Mouse (Mus musculus): ENCODE results near the gene Cmtm4. TPM values are rescaled to one million over a fixed set of nuclear protein-coding genes. Genes with fewer than 3 reads are reported as not detected.

Gene Cmtm4
- polyA plus RNA-seq, 1 experiment from 2014 or later: 2.7 TPM

DNA sequence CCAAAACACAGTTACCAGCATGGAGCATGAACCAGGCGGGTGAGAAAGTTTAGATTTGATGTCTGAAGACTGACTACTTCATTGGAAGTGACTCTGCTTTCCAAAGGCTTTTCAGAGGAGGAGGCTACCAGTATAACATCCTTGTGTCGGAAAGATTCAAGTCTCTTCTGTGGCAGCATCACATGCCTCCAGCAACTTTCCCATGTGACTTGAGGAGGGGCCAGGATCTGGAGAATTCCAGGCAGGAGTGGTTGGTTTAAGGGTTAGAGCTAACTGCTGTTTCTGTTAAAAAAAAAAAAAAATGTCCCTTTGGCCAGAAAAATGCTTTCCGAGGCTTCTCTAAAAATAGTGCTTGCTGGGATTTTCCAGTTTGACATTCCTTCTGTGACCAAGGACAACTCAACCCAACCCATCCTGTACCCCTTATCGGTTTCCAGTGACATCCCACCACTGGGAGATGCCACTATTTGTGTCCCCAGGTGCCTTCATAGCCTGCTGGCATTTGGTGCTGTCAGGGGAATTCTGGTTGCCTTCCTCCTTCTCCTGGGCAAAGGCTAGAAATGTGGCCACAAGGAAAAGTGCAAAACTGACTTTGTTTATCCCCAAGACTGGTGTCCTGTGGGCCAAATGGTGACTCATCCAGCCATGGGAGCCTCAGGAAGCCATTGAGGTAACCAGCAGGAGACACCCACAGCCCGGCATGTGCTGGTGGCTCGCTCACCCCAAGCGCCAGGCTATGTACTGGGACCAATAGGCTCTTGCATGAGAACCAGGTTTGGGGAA, 12.9 kb upstream of the Cmtm4 start:
- ATAC-seq (ENCODE audit: low FRiP score, low read depth): no peak
- H3K27ac ChIP-seq (replicated peaks): no peak overlapping the region
- H3K9ac ChIP-seq: no peak overlapping the region

GRCm38 (mm10) chr8:104406340-104407128, 10.9 kb upstream of the Cmtm4 start:
- no peak overlapping the region for H3K9ac ChIP-seq
- 84% methylated on average over 6 of the region's 6 CpGs for whole genome bisulfite sequencing
- no peaks in the 10 kb centered on the region for H3K4me1 ChIP-seq (replicated peaks)
- no peaks in the 10 kb centered on the region for H3K9me3 ChIP-seq
- no peak overlapping the region for H3K4me2 ChIP-seq
- no peaks in the 10 kb centered on the region for H3K27me3 ChIP-seq
- no peak for ATAC-seq (ENCODE audit: low FRiP score, low read depth)
- H3K27ac ChIP-seq (replicated peaks): no peak overlapping the region
- no peak overlapping the region for H3K4me3 ChIP-seq
- H3K36me3 ChIP-seq: no peaks in the 10 kb centered on the region

More for the DNA sequence above, 12.9 kb upstream of the Cmtm4 start:
- no peaks in the 10 kb centered on the region for H3K36me3 ChIP-seq
- WGBS: 86% methylated on average over 7 of the region's 7 CpGs
- H3K9me3 ChIP-seq: no peaks in the 10 kb centered on the region
- no peak overlapping the region for H3K4me2 ChIP-seq
- H3K4me1 ChIP-seq (replicated peaks): no peaks in the 10 kb centered on the region
- no peaks in the 10 kb centered on the region for H3K27me3 ChIP-seq
- H3K4me3 ChIP-seq: no peak overlapping the region

GRCm38 (mm10) chr8:104405430-104406187, 10.0 kb upstream of the Cmtm4 start:
- Histone ChIP-seq H3K4me1 (replicated peaks) (no peaks in the 10 kb centered on the region), H3K4me3 (no peak overlapping the region), H3K27ac (replicated peaks) (no peak overlapping the region), H3K4me2 (no peak overlapping the region), H3K9me3 (no peaks in the 10 kb centered on the region), H3K36me3 (no peaks in the 10 kb centered on the region), H3K27me3 (no peaks in the 10 kb centered on the region), H3K9ac (no peak overlapping the region)
- WGBS: 69% methylated on average over 15 of the region's 15 CpGs
- no peak for ATAC-seq (ENCODE audit: low FRiP score, low read depth)

DNA sequence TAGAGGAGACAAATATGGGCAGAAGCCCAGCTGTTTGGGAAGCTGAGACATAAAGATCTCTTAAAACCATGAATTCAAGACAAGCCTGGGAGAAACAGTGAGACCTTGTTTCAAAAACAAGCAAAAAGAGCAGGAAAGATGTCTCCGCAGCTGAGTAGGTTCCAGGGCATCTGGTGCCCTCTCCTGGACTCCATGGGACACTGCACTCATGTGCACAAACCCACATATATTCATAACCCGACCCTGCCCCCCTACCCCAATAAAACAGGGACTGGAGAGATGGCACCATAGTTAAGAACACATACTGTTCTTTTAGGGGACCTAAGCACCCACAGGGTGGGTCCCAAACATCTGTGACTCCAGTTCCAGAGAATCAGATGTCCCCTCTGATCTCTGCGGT, 8.0 kb upstream of the Cmtm4 start:
- H3K36me3 ChIP-seq: no peaks in the 10 kb centered on the region
- WGBS: 78% methylated on average over 3 of the region's 3 CpGs
- H3K4me1 ChIP-seq (replicated peaks): no peaks in the 10 kb centered on the region
- no peaks in the 10 kb centered on the region for H3K27me3 ChIP-seq
- ATAC-seq (ENCODE audit: low FRiP score, low read depth): no peak
- H3K4me2 ChIP-seq: no peak overlapping the region
- no peak overlapping the region for H3K4me3 ChIP-seq
- H3K9me3 ChIP-seq: no peaks in the 10 kb centered on the region
- no peak overlapping the region for H3K9ac ChIP-seq
- no peak overlapping the region for H3K27ac ChIP-seq (replicated peaks)

- peak overlapping the region; percentile 86 for H3K9ac ChIP-seq
- WGBS: 0% methylated on average over 73 of the region's 82 CpGs
- no peaks in the 10 kb centered on the region for H3K27me3 ChIP-seq
- H3K9me3 ChIP-seq: no peaks in the 10 kb centered on the region
- no peaks in the 10 kb centered on the region for H3K36me3 ChIP-seq
- peak overlapping the region; percentile 77 for H3K4me3 ChIP-seq
- H3K4me2 ChIP-seq: peak overlapping the region; percentile 75
- H3K27ac ChIP-seq (replicated peaks): peak overlapping the region; percentile 85
- peak; percentile 78 for ATAC-seq (ENCODE audit: low FRiP score, low read depth)
- H3K4me1 ChIP-seq (replicated peaks): peaks cover 18% of the 10 kb centered on the region
Observed at GRCm38 (mm10) chr8:104394801-104395702, 555 bp downstream of the Cmtm4 start.

- no peak overlapping the region for H3K9ac ChIP-seq
- H3K36me3 ChIP-seq: no peaks in the 10 kb centered on the region
- no peaks in the 10 kb centered on the region for H3K27me3 ChIP-seq
- no peak for ATAC-seq (ENCODE audit: low FRiP score, low read depth)
- 84% methylated on average over 6 of the region's 6 CpGs for WGBS
- H3K4me1 ChIP-seq (replicated peaks): peaks cover 18% of the 10 kb centered on the region
- H3K4me3 ChIP-seq: peak overlapping the region; percentile 77
- H3K27ac ChIP-seq (replicated peaks): no peak overlapping the region
- H3K4me2 ChIP-seq: peak overlapping the region; percentile 75
- no peaks in the 10 kb centered on the region for H3K9me3 ChIP-seq
Observed at GRCm38 (mm10) chr8:104393767-104394166, 1.8 kb downstream of the Cmtm4 start.

DNA sequence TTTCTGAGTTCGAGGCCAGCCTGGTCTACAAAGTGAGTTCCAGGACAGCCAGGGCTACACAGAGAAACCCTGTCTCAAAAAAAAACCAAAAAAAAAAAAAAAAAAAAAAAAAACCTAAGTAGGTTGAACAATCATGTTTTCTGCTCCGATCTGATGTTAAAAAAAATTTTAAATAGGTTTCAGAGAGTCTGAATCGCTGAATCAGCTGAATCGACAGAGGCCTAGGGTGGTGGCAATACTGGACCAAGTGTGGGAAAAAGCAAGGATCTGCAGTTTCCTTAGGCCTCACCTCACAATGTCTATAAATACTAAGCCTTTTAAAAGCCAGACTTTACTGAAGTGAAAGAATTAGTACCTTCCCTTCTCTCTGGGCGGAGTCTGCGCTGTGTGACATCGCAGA, 2.5 kb downstream of the Cmtm4 start:
- 98% methylated on average over 7 of the region's 7 CpGs for WGBS
- Histone ChIP-seq H3K36me3 (no peaks in the 10 kb centered on the region), H3K27me3 (no peaks in the 10 kb centered on the region), H3K4me1 (replicated peaks) (peaks cover 18% of the 10 kb centered on the region), H3K9me3 (no peaks in the 10 kb centered on the region), H3K4me2 (peak overlapping the region; percentile 75; the same call in 1 of the 2 replicates), H3K9ac (no peak overlapping the region), H3K27ac (replicated peaks) (no peak overlapping the region), H3K4me3 (no peak overlapping the region)
- ATAC-seq (ENCODE audit: low FRiP score, low read depth): no peak

DNA sequence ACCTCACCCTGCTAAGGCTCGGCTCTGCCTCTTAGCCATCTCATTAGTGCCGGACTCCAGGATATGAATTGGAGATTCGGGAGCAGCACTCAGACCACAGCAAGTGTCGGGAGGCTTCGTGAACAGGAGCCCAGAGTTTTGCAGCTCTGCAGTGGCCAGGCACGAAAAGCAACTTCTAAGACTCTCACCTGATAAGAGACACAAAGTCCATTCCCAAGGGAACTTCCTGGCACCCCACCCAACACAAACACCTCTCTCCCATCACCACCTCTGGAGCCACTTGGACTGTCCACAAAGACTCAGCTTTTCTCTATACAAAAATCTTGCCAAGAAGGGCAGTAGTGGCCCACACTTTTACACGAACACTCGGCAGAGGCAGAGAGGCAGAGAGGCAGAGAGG, 5.4 kb downstream of the Cmtm4 start:
- no peak for ATAC-seq (ENCODE audit: low FRiP score, low read depth)
- H3K9ac ChIP-seq: no peak overlapping the region
- no peak overlapping the region for H3K27ac ChIP-seq (replicated peaks)
- no peaks in the 10 kb centered on the region for H3K27me3 ChIP-seq
- no peak overlapping the region for H3K4me3 ChIP-seq
- no peaks in the 10 kb centered on the region for H3K36me3 ChIP-seq
- no peak overlapping the region for H3K4me2 ChIP-seq
- 86% methylated on average over 8 of the region's 8 CpGs for WGBS
- H3K9me3 ChIP-seq: no peaks in the 10 kb centered on the region
- peaks cover 37% of the 10 kb centered on the region for H3K4me1 ChIP-seq (replicated peaks)

GRCm38 (mm10) chr8:104387980-104388379, 7.6 kb downstream of the Cmtm4 start:
- 88% methylated on average over 2 of the region's 2 CpGs for whole genome bisulfite sequencing
- ATAC-seq (ENCODE audit: low FRiP score, low read depth): no peak
- H3K9me3 ChIP-seq: no peaks in the 10 kb centered on the region
- peaks cover 27% of the 10 kb centered on the region for H3K4me1 ChIP-seq (replicated peaks)
- H3K27me3 ChIP-seq: no peaks in the 10 kb centered on the region
- H3K4me3 ChIP-seq: no peak overlapping the region
- H3K9ac ChIP-seq: no peak overlapping the region
- H3K4me2 ChIP-seq: no peak overlapping the region
- no peak overlapping the region for H3K27ac ChIP-seq (replicated peaks)
- no peaks in the 10 kb centered on the region for H3K36me3 ChIP-seq

- H3K27me3 ChIP-seq: no peaks in the 10 kb centered on the region
- 63% methylated on average over 7 of the region's 7 CpGs for WGBS
- H3K4me2 ChIP-seq: no peak overlapping the region
- H3K9ac ChIP-seq: no peak overlapping the region
- peaks cover 30% of the 10 kb centered on the region for H3K4me1 ChIP-seq (replicated peaks)
- H3K27ac ChIP-seq (replicated peaks): no peak overlapping the region
- no peak for ATAC-seq (ENCODE audit: low FRiP score, low read depth)
- H3K9me3 ChIP-seq: no peaks in the 10 kb centered on the region
- H3K36me3 ChIP-seq: no peaks in the 10 kb centered on the region
- H3K4me3 ChIP-seq: no peak overlapping the region
Observed at GRCm38 (mm10) chr8:104387501-104387900, 8.1 kb downstream of the Cmtm4 start.

DNA sequence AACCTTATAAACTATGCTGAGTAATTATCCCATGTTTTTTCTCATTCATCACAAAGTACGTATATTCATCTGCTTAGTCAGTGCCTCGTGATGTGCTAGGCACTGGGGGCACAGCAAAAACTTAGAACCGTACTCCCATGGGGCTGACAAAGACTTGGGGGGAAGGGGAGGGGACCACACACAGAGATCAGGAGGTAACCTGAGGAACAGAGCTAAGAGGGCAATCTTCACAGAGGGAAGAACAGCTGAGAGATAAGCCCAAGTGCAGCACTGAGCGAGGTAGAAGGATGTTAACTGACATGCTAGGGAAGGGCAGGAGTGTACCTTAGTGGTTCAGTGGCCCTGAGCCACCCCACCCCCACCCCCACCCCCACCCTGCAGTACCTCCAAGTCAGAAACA, 8.9 kb downstream of the Cmtm4 start:
- H3K27ac ChIP-seq (replicated peaks): no peak overlapping the region
- 20% methylated on average over 4 of the region's 4 CpGs for WGBS
- no peak overlapping the region for H3K9ac ChIP-seq
- H3K27me3 ChIP-seq: no peaks in the 10 kb centered on the region
- no peaks in the 10 kb centered on the region for H3K36me3 ChIP-seq
- H3K4me2 ChIP-seq: no peak overlapping the region
- no peak overlapping the region for H3K4me3 ChIP-seq
- H3K9me3 ChIP-seq: no peaks in the 10 kb centered on the region
- peaks cover 38% of the 10 kb centered on the region for H3K4me1 ChIP-seq (replicated peaks)
- ATAC-seq (ENCODE audit: low FRiP score, low read depth): no peak
